Mouse (Mus musculus) natural killer cell, adult 2 months (primary cell): ENCODE results near the gene Ccdc180.

Experiments
- DNase-seq, 2 experiments: peaks; one replicate each; pipeline ENCODE4 v3.0.0; 2022; ENCODE audit warnings: low spot score in 2 of 2

Ccdc180 gene

DNA sequence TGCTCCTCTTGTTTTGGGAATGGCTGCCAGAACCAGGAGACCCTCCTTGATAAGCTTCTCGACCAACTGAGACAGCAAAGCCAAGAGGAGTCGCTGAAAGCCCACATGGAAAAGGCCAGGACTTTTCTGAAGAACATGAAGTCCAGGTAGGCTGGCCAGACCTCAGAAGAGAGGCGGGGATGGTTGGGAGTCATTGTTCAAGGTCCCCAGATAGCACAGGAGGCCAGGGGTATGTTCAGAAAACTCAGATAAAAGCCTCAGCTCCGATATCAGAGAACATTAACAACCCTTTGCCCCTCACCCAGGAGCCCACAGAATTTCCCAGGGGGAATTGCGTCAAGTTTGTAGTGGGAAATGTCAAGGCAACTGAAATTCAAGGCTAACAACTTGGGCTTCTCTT lies 21.2 kb downstream of the Ccdc180 start:
- DNase-seq = no peak

DNA sequence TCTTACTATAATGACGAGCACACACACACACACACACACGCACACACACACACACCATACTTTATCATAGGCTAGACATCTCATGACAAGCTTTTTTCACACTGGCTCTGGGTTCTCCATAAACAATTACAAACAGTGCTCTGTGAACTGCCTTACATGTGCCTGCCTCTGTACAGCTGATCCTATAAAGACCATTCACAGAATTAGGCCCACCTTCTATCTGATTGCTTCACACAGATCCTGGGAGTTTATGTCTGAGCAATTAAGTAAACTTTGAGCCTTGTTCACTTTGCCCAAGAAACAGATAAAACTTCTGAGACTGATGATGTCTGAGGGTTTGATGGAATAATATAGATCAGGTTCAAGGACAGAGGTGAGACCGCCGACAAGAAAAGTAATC lies 21.8 kb downstream of the Ccdc180 start:
- DNase-seq = no peak

DNA sequence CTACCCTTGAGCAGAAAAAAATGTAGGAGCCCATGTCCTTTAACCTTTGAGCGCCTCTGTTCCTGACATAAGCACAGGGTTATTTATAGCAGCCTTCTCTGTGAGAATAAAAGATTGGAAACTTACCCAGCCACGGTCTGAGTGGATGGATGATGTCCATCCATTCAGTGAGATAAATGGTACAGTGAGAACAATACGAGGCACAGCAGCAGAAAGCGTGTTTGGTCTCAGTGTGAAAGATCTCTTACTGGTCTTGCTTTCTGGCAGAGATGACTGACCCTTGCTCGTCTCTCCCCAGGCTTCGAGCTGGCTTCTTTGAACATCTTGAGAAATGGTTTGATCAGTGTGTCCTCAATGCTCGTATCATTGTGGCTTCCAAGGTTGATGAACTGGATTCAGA lies 27.0 kb downstream of the Ccdc180 start:
- no peak for DNase-seq

GRCm38 (mm10) chr4:45921663-45922435 lies 31.7 kb downstream of the Ccdc180 start:
- DNase-seq = no peak

DNA sequence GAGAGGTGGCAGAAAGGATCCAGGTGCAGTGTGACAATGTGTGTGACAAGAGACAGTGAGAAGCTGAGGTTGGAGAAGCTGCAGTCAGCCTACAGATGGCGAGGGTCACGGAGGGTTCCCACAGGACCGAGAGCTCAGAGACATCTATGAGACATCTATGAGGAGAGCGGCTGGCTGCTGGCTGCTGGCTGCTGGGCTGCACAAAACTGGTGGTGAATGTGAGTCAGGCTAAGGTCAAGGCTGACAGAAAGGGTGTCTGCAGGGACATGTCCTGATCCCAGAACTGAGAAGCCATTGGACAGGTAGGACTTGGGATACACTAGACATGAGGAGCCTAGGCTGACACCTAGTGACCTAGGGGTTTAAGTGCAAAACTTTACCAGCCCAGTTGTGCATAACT lies 33.9 kb downstream of the Ccdc180 start:
- no peak for DNase-seq

- DNase-seq = no peak
These were observed 38.5 kb downstream of the Ccdc180 start for GRCm38 (mm10) chr4:45928561-45928960.

DNA sequence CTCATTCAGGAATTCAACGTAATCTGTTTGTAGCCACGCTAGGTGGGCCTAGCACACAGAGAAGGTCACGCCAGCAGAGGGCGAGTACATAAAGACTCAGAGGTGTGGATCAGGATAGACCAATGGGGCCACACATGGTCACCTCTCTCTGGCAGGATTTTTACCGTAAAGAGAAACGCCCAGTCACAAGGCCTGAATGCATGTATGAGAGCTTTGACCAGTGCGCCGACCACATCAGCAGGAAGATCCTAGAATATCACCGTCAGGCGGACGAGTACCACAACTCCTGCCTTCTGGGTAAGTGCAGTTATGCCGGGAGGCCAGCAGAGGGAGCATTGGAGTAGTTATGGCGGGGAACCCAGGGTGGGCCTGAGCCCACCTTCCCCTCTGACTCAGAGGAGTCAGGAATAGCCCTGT lies 51.5 kb downstream of the Ccdc180 start:
- DNase-seq = peak; percentile 6 to 12

DNA sequence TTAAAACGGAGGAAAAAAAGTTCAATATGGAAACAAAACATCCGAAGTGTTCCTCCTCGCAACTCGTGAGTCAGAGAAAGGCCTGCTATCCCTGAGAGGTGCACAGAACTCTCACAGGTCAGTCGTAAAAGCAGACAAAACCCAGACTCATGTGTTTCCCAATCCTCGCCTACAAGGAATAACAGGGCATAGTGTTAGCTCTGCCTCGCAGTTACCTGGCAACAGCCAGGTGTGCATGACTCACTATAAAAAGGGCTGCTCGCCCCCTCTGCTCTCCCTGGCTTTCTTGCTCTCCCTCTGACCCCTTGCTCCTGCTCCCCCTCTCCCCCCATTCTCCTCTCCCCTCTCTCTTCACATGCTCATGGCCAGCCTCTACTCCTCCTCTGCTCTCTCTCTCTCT lies 57.6 kb downstream of the Ccdc180 start:
- DNase-seq = no peak

DNA sequence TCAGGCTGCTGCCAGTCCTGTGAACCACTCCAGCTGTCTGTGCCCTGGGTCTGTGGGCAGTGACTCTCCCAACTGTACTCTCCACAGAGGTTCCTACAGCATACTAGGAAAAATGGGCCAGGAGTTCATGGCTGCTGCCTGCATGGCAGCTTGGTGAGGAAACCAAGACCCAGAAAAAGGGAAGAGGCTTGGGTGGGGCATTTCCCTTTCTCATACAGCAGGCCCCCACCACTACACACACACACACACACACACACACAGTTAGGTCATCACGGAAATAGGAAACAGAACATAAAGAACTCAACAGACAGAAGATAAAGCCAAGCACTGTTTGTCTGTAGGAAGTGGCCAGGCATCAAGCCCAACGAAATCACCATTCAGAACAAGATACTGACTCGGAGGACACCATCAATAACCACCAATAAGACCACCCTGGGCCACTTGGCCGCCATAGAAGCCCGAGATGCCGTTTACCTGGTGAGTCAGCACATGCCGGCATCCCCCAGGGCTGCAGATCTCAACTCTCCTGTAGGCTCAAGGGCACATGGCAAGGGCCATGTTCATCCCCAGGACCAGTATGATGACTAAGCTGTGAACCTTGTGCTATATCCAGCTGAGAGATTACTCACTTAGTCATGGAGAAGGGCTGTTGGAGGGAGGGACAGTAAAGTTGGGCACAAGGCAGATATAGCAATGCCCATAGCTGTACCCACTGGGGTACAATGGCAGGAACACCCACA lies 59.2 kb downstream of the Ccdc180 start:
- peak in 1 of 2 experiments; percentile 30 for DNase-seq

- DNase-seq = no peak
These were observed 61.7 kb downstream of the Ccdc180 start for GRCm38 (mm10) chr4:45951830-45952229.

GRCm38 (mm10) chr4:45953025-45953919 lies 63.2 kb downstream of the Ccdc180 start:
- DNase-seq = no peak

DNA sequence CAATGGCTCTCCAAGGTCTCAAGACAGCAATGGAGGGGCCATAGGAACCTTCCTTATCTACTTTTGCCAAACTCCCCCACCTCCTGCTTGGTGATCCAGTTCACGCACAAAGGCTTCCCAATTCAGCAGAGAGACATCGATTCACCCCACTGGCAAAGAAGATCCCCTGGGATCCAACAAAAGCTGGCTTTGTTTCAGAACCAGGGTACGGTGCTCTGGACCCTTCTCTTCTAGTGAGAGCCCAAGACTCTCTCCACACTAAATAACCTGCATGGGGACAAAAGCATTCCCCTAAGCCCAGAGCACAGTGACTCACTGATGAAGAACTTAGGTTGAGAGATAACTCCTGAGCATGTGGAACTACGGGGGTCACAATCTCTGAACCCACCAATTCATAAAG lies 65.1 kb downstream of the Ccdc180 start:
- DNase-seq = no peak

- DNase-seq = no peak
These were observed 66.0 kb downstream of the Ccdc180 start for GRCm38 (mm10) chr4:45956131-45956530.

GRCm38 (mm10) chr4:45956706-45957105 lies 66.6 kb downstream of the Ccdc180 start:
- DNase-seq = no peak

DNA sequence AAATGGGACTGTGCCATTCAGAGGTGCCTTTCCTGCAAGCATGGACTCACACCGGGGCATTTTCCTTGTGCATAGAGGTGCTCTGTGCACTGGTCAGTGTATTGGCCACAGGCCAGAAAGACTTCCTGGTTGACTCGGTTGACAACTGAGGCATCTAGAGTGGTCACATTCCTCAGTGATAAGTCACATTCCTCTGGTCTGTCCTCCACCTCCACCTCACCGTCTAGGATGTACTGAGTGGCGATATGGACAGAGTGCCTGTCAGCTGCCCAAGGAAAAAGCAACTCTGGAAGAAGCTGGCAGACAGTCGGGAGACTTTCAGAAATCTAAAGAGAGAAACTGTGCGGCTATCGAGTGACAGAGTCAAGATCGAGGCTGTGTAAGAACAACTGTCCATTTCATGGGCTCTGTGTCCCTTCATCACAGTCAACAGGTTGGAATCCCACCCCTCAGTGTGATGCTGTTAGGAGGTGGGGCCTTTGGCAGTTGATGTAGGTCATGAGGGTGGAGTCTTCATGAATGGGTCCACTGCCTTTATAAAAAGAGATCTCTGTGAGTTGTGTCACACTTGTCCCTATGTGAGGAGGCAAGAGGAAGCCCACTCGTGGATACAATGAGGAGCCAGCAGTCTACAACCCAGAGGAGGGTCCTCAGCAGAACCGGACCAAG lies 74.8 kb downstream of the Ccdc180 start, which contains the start of gene Tdrd7:
TSS of gene Tdrd7 (plus strand) at position 564 of the 669 bp plus-strand sequence.
- no peak for DNase-seq

GRCm38 (mm10) chr4:45965737-45966447 lies 75.8 kb downstream of the Ccdc180 start:
- DNase-seq = no peak

DNA sequence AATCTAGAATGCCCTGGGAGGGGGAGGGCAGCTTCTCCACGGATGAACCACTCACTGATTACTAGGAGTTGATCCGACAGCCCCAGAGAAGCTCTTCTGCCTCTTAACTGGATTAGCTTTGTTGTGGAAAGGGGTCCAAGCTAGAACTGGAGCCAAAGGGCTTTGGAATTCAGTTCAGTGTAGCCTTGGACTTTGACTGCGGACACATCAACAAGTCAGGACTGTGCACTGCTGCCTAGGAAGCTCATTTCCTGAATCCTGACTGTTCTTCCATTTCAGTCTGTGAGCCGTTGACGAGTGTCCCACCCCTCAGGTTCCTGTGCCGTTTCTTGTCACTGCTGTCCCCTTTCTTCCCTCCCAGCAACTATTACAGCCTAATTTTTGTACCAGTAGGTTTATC lies 76.6 kb downstream of the Ccdc180 start:
- no peak for DNase-seq

GRCm38 (mm10) chr4:45967479-45968341 lies 77.6 kb downstream of the Ccdc180 start:
- no peak for DNase-seq

DNA sequence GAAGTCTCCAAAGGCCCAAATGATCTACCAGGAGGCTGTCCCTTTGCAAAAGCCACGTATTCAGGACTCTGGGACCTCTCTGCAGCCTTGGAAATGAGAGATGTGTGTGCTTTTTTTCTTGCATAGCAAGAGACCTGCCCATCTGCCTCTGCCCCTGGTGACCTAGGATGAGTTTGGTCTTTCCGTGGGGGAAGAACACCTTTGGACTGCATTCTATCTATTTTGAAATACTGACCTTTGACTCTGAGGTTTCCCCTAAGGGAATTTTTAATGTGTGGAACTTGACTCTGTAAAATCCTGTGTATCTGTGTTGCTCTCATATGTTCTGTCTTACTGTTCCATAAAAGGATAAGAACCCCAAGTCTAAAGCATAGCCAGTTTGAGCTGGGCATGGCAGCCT lies 78.9 kb downstream of the Ccdc180 start:
- DNase-seq = no peak

DNA sequence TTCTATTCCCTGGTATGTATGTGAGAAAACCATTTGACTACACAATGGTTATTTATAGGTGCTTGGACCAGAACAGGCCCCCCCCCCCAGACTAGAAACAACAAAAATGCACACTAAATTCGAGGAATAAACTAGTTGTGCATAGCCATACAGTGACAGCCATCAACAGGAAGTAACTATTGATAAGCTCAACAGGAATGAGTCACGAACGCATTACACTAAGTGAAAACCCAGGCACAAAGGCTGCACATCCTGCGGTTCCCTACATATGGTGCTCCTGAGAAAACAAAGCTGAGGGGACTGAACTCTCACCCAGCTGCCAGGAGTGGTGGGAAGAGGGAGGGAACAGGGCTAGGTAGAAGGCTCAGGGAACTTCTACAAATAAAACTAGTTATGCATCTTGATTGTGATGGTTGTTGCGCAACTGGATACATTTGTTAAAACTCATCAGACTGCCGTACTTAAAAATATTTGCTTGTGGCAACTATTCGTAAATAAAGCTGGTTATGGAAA lies 80.0 kb downstream of the Ccdc180 start:
- DNase-seq = no peak
